Mouse (Mus musculus) embryonic stem cell, embryonic (primary cell): ENCODE measurements at regions not wholly inside any gene's neighbourhood (a gene's known extent, or its start where the extent isn't known, plus 50 kb on each side); places are given as distances from the start of the nearest gene placed in this dataset.

Experiments used
- CTCF ChIA-PET, 4 experiments: fragments of 300-600 bp in 2 of 4; fragments of 350-600 bp in 2 of 4; sonication (Branson Sonifier 250); formaldehyde crosslinking; loops; one replicate each; lab custom pipeline; 2022; ENCODE audit warnings: inconsistent platforms in 2 of 4; lab: Charles Lee
- POLR2A ChIA-PET, 4 experiments: fragments of 300-600 bp in 2 of 4; fragments of 350-600 bp in 2 of 4; sonication (Branson Sonifier 250); formaldehyde crosslinking; loops; one replicate each; lab custom pipeline; 2022; ENCODE audit warnings: antibody characterized with exemption in 4 of 4, inconsistent platforms in 1 of 4; lab: Charles Lee

DNA sequence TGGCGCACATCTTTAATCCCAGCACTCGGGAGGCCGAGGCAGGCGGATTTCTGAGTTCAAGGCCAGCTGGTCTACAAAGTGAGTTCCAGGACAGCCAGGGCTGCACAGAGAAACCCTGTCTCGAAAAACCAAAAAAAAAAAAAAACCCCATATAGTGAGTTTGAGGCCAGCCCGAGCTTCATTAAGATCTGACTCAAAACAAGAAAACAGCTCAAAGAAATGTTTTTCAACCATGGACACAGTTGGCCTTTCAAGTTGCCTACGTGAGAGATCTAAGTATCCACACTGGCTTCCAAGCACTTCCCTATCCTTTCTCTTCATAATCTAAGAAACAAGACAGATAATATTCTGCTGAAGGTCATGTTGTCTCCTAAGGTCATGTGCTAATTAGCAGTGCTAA, 119.1 kb upstream of the Sox5 start:
- ChIA-PET POLR2A (interaction anchor here in 2 of 4 experiments (0.5 to 0.8 kb wide), 2 partner anchors 10 to 18 kb away, joined by 3 to 4 read pairs; no protein-coding TSS in a partner anchor), CTCF (interaction anchor here in 2 of 4 experiments (1.2 kb wide), 2 partner anchors 8 to 9 kb away, joined by 3 read pairs; no protein-coding TSS in a partner anchor)

DNA sequence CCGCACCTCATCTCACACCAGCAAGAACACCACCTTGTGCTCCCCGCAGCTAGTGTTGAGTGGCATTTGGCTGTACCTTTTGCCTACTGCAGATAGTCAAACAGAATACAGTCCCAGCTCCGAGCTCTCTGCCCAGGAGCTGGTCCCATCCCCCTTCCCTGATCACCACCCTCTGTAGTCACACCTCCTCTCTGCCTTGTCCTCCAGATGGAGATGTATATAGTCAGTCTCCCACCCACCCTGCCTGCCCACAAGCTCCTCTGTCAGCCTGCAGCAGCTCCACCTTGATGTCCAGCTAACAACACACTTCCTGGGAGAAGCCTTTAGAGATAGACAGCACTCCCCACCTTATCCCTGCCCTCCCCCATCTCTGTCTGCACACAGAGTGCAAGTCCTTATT, 115.7 kb upstream of the Sox5 start:
- CTCF ChIA-PET: interaction anchor here in 2 of 4 experiments (2.0 to 3.3 kb wide), 2 partner anchors 11 kb away, joined by 4 to 10 read pairs; no protein-coding TSS in a partner anchor
- POLR2A ChIA-PET: interaction anchor here in 2 of 4 experiments (0.5 to 0.6 kb wide), 2 partner anchors 318 to 1670 kb away, joined by 3 read pairs; no protein-coding TSS in a partner anchor

DNA sequence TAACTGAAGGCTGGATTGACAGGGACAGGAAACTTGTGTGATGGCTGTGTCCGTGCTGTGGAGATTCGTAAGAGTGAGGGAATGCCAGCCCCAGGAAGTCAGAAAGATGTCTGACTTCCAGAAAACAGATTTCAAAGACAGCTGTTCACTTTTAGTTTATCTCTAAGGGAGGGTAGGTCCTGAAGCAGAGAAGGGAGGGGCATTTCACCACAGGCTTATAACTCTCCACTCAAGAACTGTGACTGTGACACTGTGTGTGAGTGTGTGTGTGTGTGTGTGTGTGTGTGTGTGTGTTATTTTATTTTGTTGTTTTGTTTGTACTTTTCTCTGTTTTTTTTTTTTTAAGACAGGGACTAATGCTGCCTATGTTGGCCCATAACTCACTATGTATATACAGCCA, 109.1 kb upstream of the Sox5 start:
- ChIA-PET CTCF (interaction anchor here in 3 of 4 experiments (0.7 to 1.2 kb wide), 3 partner anchors 17 to 1672 kb away, joined by 3 to 7 read pairs (median 3); no protein-coding TSS in a partner anchor), POLR2A (interaction anchor here (0.7 to 1.2 kb wide), 4 partner anchors 9 to 1518 kb away, joined by 3 to 10 read pairs (median 4); no protein-coding TSS in a partner anchor)

DNA sequence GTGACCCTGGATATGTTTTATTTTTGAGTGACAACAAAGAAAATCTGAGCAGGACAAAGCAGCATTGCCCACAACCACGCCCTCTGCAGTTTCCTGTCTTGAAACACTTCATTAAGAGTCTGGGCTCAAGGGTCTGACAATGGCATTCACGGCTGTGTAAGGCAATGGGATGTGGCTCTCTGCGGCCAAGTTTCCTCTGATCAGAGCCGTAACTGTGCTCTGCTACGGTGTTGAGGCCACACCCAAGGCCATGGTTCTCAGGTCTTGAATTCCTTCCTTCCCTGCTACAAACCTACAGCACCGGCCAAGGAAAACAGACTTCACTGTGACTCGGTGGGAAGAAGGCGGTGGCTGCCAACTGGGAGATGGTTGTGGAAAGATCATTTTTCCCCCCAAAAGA, 108.4 kb upstream of the Sox5 start:
- ChIA-PET CTCF (no interaction called here), POLR2A (no interaction called here)

DNA sequence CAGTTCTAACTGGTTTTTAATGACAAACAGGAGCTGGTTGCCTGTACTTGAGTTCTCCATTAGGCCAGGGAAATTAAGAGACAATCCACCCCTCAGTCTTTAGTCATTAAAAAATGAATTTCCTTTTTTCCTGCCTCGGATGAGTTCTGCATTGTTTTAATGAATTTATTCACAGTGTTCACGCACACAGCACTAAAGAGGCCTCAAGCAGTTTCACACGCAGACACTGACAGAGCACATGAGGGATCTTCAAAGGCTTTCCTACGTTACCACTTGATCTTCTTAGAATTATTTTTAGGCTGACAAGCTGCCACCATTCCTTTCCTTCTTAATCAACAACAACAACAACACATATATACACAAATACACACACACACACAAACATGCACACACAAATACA, 101.3 kb upstream of the Sox5 start:
- ChIA-PET POLR2A (interaction anchor here in 1 of 4 experiments (0.7 kb wide), 1 partner anchor 17 kb away, joined by 4 read pairs; no protein-coding TSS in a partner anchor), CTCF (interaction anchor here in 1 of 4 experiments (0.7 kb wide), 1 partner anchor 115 kb away, joined by 4 read pairs; no protein-coding TSS in a partner anchor)

DNA sequence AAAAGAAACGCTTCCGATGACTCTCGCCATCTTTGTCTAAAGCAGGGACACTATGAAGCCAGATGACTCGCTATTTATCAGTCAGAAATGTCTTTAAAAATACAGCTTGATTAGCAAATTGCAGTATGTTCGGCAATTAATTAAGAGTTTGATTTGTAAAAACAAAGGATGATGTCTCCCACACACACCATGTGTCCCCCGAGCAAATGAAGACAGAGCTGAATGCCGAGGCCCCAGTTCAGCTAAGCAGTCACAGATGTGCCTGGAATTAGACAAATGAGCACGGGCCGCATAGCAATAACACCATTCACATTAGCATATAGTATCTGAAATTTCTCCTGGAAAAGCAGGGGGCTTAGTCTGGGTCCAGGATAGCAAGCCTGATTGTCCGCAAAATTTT, 98.3 kb upstream of the Sox5 start:
- ChIA-PET POLR2A (no interaction called here), CTCF (interaction anchor here in 1 of 4 experiments (0.9 kb wide), 1 partner anchor 28 kb away, joined by 3 read pairs; no protein-coding TSS in a partner anchor)

DNA sequence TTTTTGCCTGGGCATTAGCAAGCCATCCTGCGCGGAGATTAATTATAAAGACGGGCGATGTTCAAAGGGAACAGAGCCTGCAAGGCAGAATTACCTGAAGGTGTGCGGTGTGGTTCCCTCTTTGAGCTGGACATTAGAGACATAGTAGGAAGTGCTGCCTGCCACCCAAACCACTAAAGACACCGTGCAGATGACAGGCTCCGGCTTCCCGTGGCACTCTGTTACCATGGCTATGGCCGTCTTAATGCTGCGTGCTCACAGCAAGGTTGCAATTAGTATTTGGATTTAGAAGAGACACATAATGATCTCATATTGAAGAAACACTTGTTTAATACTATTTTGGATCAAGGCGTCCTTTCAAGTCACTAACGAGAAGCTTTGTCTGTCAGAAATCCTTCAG, 95.0 kb upstream of the Sox5 start:
- POLR2A ChIA-PET: interaction anchor here in 2 of 4 experiments (0.5 to 0.8 kb wide), 4 partner anchors 8 to 160 kb away, joined by 3 to 5 read pairs (median 3); no protein-coding TSS in a partner anchor
- CTCF ChIA-PET: interaction anchor here in 1 of 4 experiments (0.7 kb wide), 1 partner anchor 62 kb away, joined by 3 read pairs; no protein-coding TSS in a partner anchor

DNA sequence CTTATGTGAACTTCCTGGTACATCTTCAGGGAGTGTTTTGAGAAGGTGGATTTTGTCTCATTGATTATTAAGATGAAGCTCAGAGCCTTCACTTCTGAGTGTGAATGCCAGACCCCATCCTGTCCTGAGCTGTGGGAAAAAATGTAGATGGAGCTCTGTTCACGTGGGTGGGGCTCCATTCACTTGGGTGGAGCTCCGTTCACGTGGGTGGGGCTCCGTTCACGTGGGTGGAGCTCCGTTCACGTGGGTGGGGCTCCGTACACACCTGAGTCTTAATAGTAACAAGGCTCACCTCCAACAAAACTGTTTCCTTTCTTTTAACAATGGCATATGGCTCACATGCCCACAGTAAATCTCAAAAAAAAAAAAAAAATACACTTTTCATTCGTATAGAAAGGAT, 94.1 kb upstream of the Sox5 start:
- ChIA-PET CTCF (interaction anchor here (0.6 to 1.0 kb wide), 5 partner anchors 28 to 231 kb away, joined by 3 to 7 read pairs (median 6); no protein-coding TSS in a partner anchor), POLR2A (interaction anchor here (0.7 to 0.8 kb wide), 8 partner anchors 9 to 625 kb away, joined by 3 to 8 read pairs (median 4); no protein-coding TSS in a partner anchor)

DNA sequence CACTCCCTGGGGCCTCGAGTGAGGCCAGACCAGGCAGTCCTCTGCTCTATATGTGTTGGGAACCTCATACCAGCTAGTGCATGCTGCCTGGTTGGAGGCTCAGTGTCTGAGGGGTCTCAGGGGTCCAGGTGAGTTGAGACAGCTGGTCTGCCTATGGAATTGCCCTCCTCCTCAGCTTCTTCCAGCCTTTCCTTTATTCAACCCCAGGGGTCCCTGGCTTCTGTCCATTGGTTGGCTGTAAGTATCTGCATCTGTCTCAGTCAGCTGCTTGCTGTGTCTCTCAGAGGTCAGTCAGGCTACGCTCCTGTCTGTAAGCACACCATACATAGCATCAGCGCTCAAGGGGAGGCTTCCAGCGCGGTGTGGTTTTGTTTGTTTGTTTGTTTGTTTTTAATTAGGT, 92.5 kb upstream of the Sox5 start:
- POLR2A ChIA-PET: interaction anchor here in 1 of 4 experiments (0.6 to 0.7 kb wide), 3 partner anchors 208 to 930 kb away, joined by 3 to 6 read pairs (median 5); no protein-coding TSS in a partner anchor

DNA sequence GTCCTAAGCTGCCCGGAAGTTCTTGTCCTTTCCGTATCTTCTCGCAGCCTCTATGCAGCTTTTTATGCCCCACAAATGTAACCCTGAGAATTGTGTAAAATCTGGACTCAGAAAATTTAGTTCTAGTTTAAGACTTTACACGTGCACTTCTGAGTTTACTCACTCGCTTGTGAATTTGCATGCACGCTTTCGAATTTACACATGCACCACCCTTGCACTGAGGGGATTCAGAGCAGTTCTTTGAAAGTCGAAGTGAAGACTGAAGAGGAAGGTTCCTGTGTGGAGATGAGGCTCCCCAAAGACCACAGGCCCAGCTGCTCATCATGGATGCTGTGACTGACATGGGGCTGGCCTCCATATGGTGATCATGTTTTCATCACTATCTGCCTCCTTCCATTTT, 89.2 kb upstream of the Sox5 start:
- ChIA-PET CTCF (no interaction called here), POLR2A (no interaction called here)

More for the DNA sequence above, 92.5 kb upstream of the Sox5 start:
- CTCF ChIA-PET: interaction anchor here in 1 of 4 experiments (0.7 kb wide), 1 partner anchor 114 kb away, joined by 4 read pairs; no protein-coding TSS in a partner anchor

DNA sequence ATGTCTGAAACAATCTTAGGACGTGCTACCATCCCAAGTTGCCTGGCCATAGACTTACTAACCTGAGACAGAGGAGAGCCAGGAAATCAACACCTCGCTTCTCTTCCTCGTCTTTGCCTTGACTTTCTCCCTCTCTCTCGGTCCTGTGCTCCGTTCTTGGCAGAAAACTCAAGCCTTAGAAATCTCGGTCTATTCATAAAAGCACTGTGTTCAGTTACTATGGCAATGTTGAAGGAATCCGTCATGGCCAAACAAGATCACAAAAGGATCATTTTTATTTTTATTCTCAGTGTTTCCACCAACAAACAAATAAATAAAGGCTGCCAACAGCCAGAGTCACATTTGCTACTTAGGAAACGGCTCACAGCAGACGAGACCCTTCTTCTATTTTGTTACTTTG, 85.6 kb upstream of the Sox5 start:
- CTCF ChIA-PET: no interaction called here
- POLR2A ChIA-PET: no interaction called here

DNA sequence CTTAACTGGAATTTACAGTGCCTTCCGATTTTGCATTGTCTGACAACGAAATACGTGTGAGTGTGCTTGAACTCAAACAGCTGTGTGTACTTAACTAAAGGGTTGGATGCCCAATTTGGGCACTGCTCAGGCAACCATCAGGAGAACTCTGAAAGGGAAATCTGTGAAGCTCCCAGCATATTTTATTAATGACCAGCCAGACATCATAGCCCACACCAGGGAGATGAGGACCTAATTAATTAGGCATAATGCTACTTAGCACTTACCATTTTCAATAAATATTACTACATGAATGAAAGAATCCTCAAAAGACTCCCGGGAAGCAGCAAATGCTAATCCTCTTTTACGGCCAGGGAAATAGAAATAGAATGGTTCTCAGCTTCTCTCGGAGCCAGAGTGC, 82.2 kb upstream of the Sox5 start:
- CTCF ChIA-PET: no interaction called here
- POLR2A ChIA-PET: no interaction called here

DNA sequence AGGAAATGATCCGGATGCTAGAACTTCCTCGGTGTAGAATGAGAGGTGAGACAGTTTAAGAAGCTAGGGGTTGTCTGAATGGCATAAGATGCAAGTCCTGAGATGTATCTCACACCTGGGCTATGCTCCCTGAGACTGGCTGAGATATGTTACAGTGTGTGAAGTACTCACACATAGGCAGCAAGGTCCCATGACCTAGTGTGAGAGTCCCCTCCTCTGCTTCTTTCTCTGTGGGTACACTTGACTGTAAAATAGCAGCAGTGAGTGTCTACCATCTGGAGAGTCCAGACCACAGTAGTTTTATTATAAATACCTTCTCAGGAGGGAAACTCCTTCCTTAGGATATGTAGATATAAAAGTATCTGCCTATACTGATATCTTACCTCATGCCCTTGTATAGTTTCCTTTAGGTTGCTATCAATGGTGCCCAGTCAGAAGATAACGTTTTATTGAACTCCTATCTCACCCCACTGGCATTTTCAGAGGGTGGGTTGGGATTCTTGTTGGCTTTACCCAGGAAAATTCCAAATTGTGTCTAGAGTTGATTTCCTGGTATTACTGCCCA, 81.7 kb upstream of the Sox5 start:
- CTCF ChIA-PET: no interaction called here
- POLR2A ChIA-PET: no interaction called here

DNA sequence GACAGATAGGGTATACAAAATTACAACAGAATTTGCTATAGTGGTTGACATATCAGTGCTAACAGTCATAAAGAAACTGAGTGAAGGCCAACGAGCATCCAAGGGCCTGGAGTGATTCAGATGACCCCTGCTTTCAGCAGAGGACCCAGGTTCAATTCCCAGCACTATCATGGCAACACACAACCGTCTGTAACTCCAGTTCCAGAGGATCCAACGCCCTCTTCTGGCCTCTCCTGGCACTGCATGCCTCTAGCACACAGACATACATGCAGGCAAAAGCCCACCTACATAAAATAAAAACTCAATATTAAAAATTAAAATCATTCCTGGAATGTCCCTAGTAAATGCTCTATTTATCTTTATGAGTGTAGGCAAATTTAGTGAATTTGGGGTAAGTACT, 59.7 kb upstream of the Sox5 start:
- ChIA-PET POLR2A (no interaction called here), CTCF (interaction anchor here in 1 of 4 experiments (1.0 kb wide), 1 partner anchor 91 kb away, joined by 3 read pairs; no protein-coding TSS in a partner anchor)

DNA sequence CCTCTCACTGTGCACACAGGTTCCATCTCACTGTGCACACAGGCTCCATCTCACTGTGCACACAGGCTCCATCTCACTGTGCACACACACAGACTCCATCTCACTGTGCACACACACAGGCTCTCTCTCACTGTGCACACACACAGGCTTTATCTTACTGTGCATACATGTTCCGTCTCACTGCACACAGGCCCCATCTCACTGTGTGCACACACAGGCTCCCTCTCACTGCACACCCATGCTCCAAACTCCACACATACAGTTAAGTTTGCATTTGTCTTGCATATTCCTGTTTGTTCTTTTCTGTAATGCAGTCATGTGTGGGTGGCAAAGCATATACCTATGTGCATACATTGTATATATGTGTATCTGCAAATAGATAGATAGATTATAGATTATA, 57.6 kb upstream of the Sox5 start:
- POLR2A ChIA-PET: no interaction called here
- CTCF ChIA-PET: no interaction called here

DNA sequence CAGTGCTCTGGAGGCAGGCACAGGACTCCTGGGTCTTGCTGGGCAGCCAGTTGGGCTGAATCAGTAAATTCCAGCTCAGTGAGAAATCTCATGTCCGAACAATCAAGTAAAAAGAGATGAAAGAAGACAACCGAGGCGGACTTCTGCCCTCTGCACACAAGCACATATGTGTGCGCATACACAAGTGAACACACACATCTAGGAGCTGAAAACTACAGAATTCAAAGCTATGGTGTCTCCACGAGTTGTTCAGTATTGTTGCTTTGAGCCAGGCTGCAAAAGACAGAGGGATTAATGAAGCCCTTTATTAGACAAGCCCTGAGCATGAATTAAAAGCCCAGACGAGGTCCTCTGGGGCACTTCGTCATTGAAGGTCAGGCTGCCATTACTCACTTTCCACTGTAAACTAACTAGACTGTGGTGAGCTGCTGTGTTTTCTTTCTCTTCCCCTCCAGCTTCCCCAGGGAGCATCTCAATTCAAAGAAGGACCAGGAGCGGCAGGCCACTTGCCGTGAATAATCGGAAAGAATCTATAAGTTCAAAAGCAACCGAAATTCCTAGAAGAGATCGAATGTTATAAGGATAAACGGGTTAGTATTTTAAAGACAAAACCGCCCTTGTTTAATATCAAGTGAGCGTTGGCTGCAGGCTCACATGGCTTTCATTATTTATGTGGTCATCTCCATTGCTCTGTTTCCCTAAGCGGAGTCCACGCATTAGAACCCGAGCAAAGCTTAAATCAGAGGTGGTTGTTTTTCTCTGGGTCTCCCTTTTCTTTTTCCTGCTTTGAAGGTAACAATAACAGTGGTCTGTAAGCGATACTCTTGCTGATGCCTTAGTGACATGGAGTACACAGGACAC, 52.8 kb upstream of the Sox5 start:
- POLR2A ChIA-PET: interaction anchor here in 1 of 4 experiments (0.7 to 1.4 kb wide), 2 partner anchors 11 to 88 kb away, joined by 3 to 6 read pairs; no protein-coding TSS in a partner anchor
- CTCF ChIA-PET: no interaction called here
